Mouse (Mus musculus): Measurements from ENCODE around the gene Gm21976. TPM values are rescaled to one million over a fixed set of nuclear protein-coding genes. Genes with fewer than 3 reads are reported as not detected.

The Gm21976 gene
- polyA plus RNA-seq, 1 experiment = not detected

DNA sequence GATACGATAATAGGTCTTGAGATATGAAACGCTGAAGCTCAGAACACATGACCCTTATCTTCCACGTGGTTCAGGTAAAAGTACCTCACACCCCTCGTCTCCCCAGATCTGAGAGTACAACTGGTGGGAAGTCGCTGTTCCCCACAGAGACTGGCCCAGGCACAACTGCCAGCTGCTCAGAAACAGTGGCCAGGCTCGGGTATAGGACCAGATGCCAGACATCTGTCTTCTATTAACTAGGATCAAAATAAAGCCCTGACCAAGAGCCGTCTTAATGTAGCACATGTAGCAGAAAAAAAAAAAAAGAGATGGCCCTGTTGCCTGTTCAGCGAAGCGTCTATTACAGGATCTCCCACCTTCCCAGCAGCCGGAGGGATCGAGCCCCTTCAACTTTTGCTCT is 45.3 kb downstream of the Gm21976 start:
- H3K4me3 ChIP-seq (ENCODE audit: insufficient read depth, low read depth, low read length) = no peak overlapping the region
- WGBS = 85% methylated on average over 11 of the region's 11 CpGs
- no peak for TF ChIP-seq POLR2A (IDR thresholded peaks at IDR 0.05; ENCODE audit: insufficient read depth, low read depth, low read length)
- H3K27ac ChIP-seq (ENCODE audit: insufficient read depth, low read depth, low read length) = no peak overlapping the region
- no peaks in the 10 kb centered on the region for H3K4me1 ChIP-seq (ENCODE audit: control insufficient read depth, insufficient read depth, low read length)

DNA sequence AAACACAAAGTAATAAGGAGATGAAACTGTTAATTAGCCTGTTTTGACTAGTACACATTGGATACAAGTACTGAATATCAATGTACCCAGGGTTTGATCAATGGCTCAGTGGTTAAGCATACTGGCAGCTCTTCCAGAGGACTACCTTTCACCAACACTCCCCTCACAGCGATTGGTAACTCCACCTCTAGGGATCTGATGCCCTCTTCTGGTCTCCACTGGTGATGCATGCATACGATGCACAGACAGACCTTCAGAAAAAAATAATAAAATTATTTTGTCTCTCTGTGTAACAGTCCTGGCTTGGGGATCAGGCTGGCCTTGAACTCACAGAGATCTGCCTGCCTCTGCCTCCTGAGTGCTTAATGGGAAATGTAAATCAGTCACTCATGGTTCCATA is 52.4 kb downstream of the Gm21976 start:
- H3K4me1 ChIP-seq (ENCODE audit: control insufficient read depth, insufficient read depth, low read length) = no peaks in the 10 kb centered on the region
- H3K27ac ChIP-seq (ENCODE audit: insufficient read depth, low read depth, low read length) = no peak overlapping the region
- H3K4me3 ChIP-seq (ENCODE audit: insufficient read depth, low read depth, low read length) = no peak overlapping the region
- 36% methylated on average over 2 of the region's 2 CpGs for WGBS
- TF ChIP-seq CTCF (IDR thresholded peaks at IDR 0.05; ENCODE audit: insufficient read depth, low read depth, low read length) = no peak
- no peak for TF ChIP-seq POLR2A (IDR thresholded peaks at IDR 0.05; ENCODE audit: insufficient read depth, low read depth, low read length)

DNA sequence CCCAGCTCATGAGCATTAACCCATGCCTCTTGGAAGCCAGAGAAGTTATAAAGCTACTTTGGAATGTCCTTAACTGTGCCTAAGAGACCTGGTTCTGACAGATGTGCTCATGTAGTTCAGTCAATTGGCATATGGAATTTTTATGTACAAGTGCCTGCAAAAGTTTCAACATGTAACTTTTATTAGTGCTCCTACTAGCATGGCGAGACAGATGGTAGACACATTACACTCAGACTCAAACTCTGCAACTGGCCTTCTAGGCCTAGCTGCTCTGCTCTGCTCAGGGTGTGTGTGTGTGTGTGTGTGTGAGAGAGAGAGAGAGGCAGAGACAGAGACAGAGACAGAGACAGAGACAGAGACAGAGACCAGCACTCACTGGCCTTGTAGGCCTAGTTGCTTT is 56.5 kb downstream of the Gm21976 start:
- Histone ChIP-seq H3K27ac (ENCODE audit: insufficient read depth, low read depth, low read length) (no peak overlapping the region), H3K4me3 (ENCODE audit: insufficient read depth, low read depth, low read length) (no peak overlapping the region), H3K4me1 (ENCODE audit: control insufficient read depth, insufficient read depth, low read length) (no peaks in the 10 kb centered on the region)
- 91% methylated on average over 1 of the region's 1 CpGs for WGBS
- no peak for TF ChIP-seq POLR2A (IDR thresholded peaks at IDR 0.05; ENCODE audit: insufficient read depth, low read depth, low read length)
- no peak for TF ChIP-seq CTCF (IDR thresholded peaks at IDR 0.05; ENCODE audit: insufficient read depth, low read depth, low read length)

DNA sequence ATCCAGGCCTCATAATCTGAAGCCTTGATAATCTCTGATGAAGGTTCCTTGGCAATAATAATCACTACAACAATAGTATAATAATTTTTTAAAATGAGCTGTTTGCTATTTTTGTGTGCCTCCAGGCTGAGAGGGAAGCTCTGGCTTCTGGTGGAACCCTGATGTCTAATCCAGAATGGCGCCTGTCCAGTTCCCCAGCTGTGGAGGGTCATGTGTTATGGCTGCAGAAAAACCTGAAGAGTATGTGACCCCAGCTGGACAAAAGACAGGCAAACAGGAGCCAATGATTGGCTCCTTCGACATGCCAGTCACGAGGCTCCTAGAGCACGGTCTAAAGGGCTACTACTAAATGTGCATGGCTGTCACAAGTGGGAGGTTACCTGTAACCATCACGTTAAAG is 60.8 kb downstream of the Gm21976 start:
- H3K4me1 ChIP-seq (ENCODE audit: control insufficient read depth, insufficient read depth, low read length) = no peaks in the 10 kb centered on the region
- no peak overlapping the region for H3K4me3 ChIP-seq (ENCODE audit: insufficient read depth, low read depth, low read length)
- WGBS = 72% methylated on average over 5 of the region's 5 CpGs
- no peak overlapping the region for H3K27ac ChIP-seq (ENCODE audit: insufficient read depth, low read depth, low read length)
- TF ChIP-seq POLR2A (IDR thresholded peaks at IDR 0.05; ENCODE audit: insufficient read depth, low read depth, low read length) (no peak), CTCF (IDR thresholded peaks at IDR 0.05; ENCODE audit: insufficient read depth, low read depth, low read length) (no peak)

DNA sequence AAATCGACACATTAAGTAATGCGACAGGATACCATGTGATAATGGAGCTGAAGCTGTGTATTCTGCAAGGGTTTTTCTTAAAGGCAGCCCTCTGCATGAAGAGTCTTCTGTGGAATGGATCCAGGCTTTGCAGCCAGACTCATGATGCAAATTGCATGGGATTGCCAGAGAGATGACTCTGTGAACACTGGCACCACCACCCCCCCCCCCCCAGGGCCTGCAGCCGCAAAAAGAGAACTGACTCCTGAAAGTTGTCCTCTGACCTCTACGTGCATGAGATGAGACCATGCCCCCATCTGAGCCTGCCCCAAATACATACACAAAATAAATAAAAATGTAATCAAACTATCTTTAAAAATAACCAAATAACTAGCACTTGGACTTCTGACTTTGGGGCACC is 69.8 kb downstream of the Gm21976 start:
- TF ChIP-seq POLR2A (IDR thresholded peaks at IDR 0.05; ENCODE audit: insufficient read depth, low read depth, low read length) = no peak
- no peak for TF ChIP-seq CTCF (IDR thresholded peaks at IDR 0.05; ENCODE audit: insufficient read depth, low read depth, low read length)
- 82% methylated on average over 4 of the region's 4 CpGs for WGBS
- no peak overlapping the region for H3K27ac ChIP-seq (ENCODE audit: insufficient read depth, low read depth, low read length)
- no peak overlapping the region for H3K4me3 ChIP-seq (ENCODE audit: insufficient read depth, low read depth, low read length)
- peaks cover 5% of the 10 kb centered on the region for H3K4me1 ChIP-seq (ENCODE audit: control insufficient read depth, insufficient read depth, low read length)

DNA sequence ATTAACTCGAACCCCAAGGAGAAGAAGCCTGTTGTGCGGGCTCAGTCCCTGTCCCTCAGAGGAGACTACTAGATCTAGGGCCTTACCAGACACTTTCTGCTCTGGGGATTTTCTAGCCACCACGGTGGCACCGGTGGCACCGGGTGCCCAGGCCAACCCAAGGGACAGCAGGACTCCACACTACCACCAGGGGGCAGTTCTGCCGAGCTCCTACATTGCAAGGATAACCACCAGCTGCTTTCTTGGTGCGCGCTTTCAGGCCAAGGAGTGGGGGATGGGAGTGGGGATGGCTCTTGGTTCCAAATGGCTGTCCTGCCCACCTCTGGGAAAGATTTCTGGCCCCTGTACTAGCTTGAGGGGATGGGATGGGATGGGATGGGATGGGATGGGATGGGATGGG is 71.8 kb downstream of the Gm21976 start:
- Histone ChIP-seq H3K27ac (ENCODE audit: insufficient read depth, low read depth, low read length) (no peak overlapping the region), H3K4me1 (ENCODE audit: control insufficient read depth, insufficient read depth, low read length) (peaks cover 15% of the 10 kb centered on the region), H3K4me3 (ENCODE audit: insufficient read depth, low read depth, low read length) (no peak overlapping the region)
- 13% methylated on average over 8 of the region's 8 CpGs for WGBS
- TF ChIP-seq CTCF (IDR thresholded peaks at IDR 0.05; ENCODE audit: insufficient read depth, low read depth, low read length) (no peak), POLR2A (IDR thresholded peaks at IDR 0.05; ENCODE audit: insufficient read depth, low read depth, low read length) (no peak)

DNA sequence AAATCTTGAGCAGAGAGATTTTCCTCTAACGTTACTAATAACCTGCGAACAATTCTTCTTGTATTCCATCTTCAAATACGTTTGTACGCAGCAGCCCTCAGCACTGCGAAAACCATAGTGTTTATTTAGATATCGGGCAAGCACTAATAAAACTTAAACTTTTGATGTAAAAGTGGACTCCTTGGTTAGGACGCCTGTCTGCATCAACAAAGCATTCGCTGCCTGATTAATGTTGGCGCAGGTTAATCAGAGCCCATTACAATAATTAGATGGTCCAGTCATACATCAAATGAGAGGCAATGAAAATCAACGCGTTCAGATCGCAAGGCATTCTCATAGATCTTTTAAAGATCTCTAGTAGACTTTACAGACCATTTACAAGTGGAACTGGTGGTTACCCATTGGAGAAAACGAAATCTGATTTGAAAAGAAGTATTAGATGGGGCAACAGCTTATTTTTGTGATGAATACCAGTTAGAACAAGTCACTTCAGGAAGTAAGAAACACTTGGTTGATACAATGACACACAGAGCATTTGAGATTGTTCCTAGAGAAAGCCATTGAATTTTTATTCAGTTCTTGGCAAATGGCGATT is 72.8 kb downstream of the Gm21976 start:
- H3K4me1 ChIP-seq (ENCODE audit: control insufficient read depth, insufficient read depth, low read length) = peaks cover 15% of the 10 kb centered on the region
- WGBS = 18% methylated on average over 14 of the region's 14 CpGs
- H3K27ac ChIP-seq (ENCODE audit: insufficient read depth, low read depth, low read length) = no peak overlapping the region
- H3K4me3 ChIP-seq (ENCODE audit: insufficient read depth, low read depth, low read length) = no peak overlapping the region
- no peak for TF ChIP-seq CTCF (IDR thresholded peaks at IDR 0.05; ENCODE audit: insufficient read depth, low read depth, low read length)
- TF ChIP-seq POLR2A (IDR thresholded peaks at IDR 0.05; ENCODE audit: insufficient read depth, low read depth, low read length) = no peak

DNA sequence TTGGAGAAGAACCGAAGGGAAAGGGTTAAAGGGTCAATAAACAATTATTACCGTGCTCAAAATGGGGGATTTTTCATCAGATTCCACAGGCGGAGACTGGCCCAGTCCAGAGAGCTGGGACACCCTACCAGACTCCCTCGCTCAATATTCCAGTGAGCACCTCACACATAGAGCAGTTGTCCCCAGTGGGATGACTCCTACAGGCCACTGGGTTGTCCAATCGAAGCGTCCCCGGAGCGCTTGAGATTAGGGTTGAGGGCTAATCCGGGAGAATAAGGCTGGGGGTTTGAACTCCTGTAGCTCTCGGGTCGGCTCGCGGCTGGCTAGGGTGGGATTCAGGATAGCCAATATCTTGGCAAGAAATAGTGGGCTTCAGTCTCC is 74.0 kb downstream of the Gm21976 start:
- Histone ChIP-seq H3K4me1 (ENCODE audit: control insufficient read depth, insufficient read depth, low read length) (peaks cover 15% of the 10 kb centered on the region), H3K4me3 (ENCODE audit: insufficient read depth, low read depth, low read length) (no peak overlapping the region), H3K27ac (ENCODE audit: insufficient read depth, low read depth, low read length) (no peak overlapping the region)
- 2% methylated on average over 13 of the region's 13 CpGs for WGBS
- TF ChIP-seq CTCF (IDR thresholded peaks at IDR 0.05; ENCODE audit: insufficient read depth, low read depth, low read length) (no peak), POLR2A (IDR thresholded peaks at IDR 0.05; ENCODE audit: insufficient read depth, low read depth, low read length) (no peak)

DNA sequence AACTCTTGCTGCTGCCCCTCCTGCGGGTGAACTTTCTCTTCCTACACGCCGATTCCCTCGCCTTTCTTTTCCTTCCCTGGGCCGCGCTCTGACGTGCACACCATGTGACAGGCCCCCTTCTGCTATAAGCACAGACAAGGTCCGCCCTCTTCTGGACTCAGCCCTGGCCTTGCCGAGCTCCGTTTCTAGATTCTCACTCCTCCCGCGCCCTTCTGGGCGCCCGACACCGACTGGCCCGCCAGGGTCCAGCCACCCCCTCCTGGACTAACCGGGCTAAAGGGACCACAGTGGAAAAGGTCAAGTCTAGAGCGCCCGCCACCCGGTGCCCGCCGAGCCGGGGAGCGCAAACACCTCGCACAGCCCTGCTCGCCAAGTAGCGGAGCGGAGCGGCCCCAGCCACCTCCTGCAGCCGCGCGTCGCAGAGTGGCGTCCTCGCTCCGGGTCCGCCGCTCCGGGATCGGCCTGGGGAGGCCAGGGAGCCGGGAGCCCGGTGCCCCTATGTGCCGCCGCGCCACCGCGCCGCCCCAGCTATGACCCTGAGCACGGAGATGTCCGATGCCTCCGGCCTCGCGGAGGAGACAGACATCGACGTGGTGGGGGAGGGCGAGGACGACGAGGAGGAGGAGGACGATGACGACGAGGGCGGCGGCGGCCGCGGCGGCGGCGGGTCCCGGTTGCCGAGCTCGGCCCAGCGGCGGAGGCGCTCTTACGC is 74.6 kb downstream of the Gm21976 start, which contains the start of gene Foxd1:
Gene Foxd1, plus strand, starts transcription at position 153 of the 712 bp plus-strand sequence.
- WGBS = 1% methylated on average over 76 of the region's 76 CpGs

More for the DNA sequence above, 74.6 kb downstream of the Gm21976 start, which contains the start of gene Foxd1:
- Histone ChIP-seq H3K27ac (ENCODE audit: insufficient read depth, low read depth, low read length) (no peak within 1 kb of the TSS), H3K4me1 (ENCODE audit: control insufficient read depth, insufficient read depth, low read length) (peaks cover 15% of the 10 kb centered on the region), H3K4me3 (ENCODE audit: insufficient read depth, low read depth, low read length) (peak within 1 kb of the TSS; percentile 27)
- TF ChIP-seq CTCF (IDR thresholded peaks at IDR 0.05; ENCODE audit: insufficient read depth, low read depth, low read length) = no peak
- TF ChIP-seq POLR2A (IDR thresholded peaks at IDR 0.05; ENCODE audit: insufficient read depth, low read depth, low read length) = no peak
